Mouse (Mus musculus): ENCODE measurements around the gene Mrpl37.
A peak's percentile ranks its signal among the peaks of the same experiment; 100 is the strongest.

The Mrpl37 gene

GRCm38 (mm10) chr4:107015971-107016511, 50.6 kb downstream of the Mrpl37 start:
- DNase-seq = no peak

DNA sequence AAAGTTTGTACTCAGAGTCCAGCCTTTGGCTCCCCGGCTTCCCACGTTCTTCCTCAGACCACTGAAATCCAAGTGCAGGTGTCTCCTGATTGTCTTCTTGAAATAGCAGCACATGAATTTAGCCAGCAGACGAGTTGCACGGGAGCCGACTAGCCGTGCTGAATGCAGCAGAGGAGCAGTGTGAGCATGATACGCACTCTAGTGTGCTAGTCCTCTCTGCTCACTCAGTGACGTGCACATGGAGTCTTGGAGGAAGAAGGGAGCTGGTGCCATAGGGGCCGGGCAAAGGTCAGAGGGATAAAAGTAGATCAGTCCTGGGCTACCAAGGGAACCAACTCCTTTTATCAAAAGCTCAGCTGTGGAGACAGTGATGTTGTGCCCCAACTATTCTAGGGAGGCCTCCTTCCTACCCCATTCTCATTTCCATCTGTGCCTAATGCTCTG, 52.8 kb downstream of the Mrpl37 start:
- no peak for DNase-seq

DNA sequence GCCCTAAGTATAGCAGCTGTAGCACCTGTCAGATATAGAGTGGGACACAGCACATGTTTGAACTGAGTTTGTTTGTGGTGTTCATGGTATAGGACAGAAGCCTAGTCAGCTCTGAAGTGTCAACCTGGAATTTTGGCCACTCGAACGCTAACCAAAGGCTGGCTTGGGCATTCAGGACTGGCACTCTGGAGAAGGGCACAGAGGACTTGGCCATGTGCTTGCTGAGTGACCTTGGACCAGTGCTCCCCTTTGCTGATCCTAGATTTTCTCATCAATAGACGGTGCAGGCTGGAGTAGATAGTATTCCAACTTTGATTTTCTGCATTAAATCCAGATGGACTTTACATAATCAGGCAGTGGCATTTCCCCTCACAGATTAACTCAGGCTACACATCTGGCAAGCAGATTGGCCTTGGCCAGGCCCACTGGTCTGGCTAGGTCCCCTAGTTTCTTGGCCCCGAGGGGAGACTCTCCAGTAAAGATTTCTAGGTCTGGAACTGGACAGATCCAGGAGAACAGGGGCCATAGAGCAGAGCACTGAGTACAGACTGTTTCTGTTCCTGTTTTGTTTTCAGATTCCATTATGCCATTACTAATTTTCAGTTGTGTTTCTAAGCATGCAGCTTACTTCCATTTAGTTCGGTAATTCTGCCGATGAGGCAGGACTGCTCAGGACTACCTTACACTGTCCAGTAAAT, 53.4 kb downstream of the Mrpl37 start:
- no peak for DNase-seq

- DNase-seq = no peak
Measured at GRCm38 (mm10) chr4:107012574-107012973, 54.1 kb downstream of the Mrpl37 start.

DNA sequence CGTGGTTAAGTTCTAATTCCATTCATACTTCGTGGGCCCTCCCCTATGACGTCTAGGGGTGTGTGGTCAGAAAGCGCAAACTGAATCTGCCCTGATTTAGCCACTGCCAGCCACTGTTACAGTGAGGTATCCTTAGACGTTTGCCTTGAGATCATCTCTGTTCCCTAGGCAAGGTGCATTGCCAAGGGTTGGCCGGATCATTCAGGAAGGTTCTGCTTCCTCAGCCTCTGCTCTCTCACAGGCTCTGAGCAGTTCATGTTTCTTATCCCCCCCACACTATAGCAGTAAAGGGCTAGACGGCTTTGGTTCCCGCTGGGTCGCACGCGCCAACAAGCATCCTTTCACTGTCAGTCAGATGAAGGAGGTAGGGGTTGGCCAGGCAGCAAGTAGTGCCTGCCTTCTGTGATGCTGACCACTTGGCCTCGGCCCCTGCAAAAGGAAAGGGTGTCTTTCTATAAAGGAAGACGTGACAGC, 54.6 kb downstream of the Mrpl37 start:
- DNase-seq = no peak

DNA sequence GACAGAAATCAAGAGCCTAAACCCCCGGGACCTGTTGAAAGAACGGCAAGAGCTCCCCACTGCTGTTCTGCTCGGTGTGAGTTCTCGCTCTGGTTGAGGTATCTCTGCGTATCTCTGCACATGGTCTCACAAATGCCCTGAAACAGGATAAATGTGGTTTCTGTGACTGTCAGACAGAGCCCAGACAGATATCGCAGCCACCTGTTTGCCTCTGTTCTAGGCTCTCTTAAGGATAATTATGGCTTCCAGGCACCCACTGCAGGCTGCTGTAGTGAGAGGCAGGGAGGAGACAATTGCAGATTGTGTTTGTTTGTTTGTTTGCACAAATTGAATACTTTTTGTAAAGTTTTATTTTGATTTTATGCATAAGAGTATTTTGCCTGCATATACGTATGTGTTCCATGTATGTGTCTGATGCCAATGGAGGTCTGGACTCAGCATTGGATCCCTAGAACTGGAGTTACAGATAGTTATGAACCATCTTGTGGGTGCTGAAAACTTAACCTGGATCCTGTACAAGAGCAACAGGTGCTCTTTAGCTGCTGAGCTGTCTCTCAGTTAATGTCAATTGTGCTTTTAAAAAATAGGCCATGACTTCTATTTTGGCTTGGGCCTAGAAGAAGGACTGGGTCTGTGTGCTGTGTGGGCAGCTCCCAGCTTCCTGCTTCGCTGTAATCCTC, 55.2 kb downstream of the Mrpl37 start:
- no peak for DNase-seq

DNA sequence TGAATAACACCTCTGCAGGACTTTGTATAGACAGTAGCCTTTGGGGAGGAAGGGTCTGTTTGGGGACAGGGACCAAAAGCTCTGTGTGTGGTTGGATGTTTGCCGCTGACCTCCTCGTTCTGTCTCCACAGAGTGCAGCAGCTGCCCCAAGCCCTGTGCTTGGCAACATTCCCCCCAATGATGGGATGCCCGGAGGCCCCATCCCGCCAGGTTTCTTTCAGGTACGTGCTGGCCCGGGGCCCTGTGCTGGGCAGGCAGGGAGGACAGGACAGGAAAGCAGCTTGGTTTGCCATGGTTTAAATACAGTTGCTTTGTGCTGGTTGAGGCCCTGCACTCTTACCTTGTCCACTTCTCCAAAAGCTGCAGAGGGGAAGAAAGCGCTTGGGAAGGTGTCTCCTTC, 57.1 kb downstream of the Mrpl37 start:
- DNase-seq = no peak

DNA sequence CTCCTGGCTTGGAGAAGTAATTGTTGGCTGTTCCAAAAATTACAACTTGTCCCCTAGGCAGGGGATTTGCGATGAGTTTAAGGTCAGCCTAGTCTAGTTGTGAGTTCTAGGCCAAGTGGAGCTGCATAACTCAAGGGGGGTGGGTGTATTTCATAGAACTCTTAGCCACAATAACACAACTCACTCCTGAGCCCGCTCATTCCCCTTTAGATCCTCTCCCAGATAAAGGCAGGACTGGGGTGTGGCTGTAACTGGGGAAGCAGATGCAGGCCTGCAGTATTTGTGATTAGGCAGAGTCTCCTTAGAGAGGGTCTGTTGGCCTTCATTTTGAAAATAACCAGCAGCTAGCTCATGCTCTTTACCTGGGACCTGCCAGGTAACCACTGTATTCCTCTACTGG, 58.5 kb downstream of the Mrpl37 start:
- peak; percentile 76 for DNase-seq

- DNase-seq = peak; percentile 80
Measured at GRCm38 (mm10) chr4:107007359-107007758, 59.3 kb downstream of the Mrpl37 start.

DNA sequence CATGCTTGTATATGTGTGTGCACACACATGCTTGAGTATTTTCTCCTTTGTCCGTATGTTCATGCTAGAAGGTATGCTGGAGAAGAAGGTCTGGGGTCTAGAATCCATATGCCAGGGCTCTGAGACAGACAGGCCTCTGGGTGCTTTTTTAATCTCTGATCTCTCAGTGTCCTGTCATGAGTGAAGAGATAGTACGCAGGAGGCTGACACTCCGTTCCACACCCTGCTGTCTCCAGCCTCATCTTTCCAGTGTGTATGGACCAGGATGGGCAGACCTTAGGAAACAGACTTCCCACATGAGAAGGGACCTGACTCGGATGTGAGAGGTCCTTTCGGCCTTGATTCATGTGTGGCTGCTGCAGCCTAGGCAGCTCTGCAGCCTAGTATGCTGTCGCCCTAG, 59.9 kb downstream of the Mrpl37 start:
- DNase-seq = peak; percentile 56

- no peak for DNase-seq
Measured at GRCm38 (mm10) chr4:107006229-107006628, 60.4 kb downstream of the Mrpl37 start.

Measured in liver (tissue).